Mouse (Mus musculus): ENCODE measurements around the gene Npb.
A peak's percentile ranks its signal among the peaks of the same experiment; 100 is the strongest.

The Npb gene

DNA sequence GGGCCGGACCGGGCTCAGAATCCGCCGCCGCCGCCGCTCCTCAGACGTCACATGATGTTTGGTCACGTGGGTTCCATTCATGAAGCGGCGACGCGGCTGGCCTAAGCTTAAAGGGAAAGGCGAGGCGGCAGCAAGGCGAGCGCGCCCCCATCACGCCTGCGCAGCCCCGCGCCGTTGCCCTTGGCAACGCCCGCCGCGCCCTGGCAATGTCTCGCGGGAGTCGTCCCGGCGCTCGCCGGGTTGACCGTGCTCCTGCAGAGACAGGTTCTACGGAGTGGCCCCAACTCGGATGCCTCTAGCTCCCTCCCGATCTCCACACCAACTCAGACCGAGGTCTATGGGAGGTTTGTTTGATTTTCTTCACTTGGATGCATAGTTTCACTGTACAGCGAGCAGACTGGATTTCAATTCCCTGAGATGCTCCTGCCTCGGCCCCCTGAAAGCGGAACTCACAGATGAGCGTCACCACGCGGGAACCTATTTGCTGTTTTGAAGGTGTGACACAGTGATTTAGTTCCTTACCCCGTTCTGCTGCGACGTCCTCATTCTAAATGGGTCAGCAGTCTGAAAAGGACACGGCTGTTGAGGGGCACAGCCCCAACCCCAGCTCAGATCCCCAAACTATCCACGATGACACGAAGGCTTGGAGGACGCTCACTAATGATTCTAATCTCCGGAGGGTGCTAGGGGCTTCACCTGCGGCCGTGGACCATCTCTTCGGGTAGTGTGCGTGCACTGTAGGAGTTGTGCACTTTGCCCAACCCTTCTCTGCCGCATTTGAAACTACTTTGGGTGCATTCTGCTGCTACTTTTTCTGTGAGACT, 25.5 kb downstream of the Npb start, which contains the start of gene Mafg:
Mafg (minus strand) TSS at position 81 of the 824 bp plus-strand sequence.
- DNase-seq = peak; percentile 96 to 97

DNA sequence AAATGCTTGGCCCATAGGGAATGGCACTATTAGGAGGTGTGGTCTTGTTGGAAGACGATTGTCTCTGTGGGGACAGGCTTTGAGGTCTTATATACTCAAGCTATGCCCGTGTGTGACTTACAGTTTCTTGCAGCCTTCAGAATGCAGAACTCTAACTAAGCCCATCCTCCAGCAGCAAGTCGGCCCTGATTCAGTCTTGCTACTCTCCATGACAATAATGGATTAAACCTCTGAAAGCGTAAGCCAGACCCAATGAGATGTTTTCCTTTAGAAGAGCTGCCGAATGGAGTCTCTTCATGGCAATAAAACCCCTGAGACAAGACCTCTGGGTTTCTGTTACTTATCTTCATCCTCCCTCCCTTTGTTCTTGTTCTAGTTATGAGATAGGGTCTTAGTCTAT, 26.5 kb downstream of the Npb start:
- DNase-seq = no peak

DNA sequence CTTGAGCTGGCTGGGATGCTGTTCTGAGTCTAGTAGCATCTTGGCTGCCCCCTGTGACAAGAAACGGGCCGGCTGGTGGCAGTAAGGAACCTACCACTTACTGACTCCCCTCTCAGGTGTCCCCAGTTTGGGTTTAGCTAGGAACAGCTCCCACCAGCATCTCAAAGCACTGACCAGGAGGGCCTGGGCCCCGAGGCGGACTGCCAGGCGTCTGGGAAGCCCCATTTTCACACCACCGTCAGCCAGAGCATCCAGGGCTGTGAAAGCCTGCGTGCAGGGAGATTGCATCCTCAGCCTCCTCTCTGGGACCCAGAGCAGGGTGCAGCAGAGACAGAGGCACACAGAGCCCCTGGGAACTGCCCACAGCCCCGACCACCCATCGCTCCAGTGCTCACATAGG, 33.0 kb downstream of the Npb start:
- DNase-seq = no peak

DNA sequence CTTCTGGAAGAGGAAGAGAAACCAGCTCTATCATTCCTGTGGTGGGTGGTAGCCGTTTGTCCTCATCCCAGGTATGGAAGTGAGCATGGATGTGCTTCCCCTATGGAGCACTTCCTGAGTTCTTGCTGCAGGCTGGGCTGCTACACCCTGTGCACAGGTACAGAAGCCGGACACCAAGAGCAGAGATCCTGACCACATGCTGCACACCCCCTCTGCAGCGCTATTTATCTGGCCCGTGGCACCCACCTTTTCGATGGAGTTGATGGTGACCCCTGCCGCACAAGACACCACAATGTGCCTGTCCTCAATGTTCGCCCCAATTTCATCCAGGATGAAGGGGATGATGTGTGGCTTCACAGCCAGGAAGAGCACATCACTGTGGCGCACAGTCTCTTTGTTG, 33.6 kb downstream of the Npb start:
- DNase-seq = no peak

DNA sequence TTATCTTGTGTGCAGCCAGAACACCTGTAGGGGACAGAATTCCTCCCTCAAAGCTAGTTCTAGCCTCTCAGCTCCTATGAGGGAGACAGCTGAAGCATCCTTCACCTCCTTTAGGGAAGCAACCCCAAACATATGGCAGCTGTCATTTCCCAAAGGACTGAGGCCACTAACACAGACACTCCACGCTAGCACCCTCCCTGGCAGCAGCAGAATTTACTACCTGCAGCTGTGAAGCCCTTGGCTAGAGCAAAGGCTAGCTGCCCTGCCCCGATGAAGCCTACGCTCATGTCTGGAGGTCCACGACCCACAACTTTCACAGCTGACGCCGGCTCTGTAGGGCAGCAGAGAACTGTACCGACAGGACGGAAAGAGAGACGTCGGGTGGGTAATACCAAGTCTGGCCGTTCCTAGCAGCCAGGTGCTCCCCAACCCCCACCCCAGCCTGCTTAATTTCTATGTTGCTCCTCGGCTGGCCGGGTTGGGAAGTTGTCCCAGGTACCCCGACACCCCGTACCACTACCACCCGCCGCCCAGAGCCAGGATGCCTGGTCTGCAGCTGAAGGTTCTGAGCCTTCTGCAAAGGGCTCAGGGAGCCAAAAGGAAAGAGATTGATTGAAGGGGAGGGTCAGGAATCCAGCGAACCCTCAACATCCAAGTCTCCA, 34.8 kb downstream of the Npb start:
- peak in 1 of 2 experiments; percentile 26 for DNase-seq

DNA sequence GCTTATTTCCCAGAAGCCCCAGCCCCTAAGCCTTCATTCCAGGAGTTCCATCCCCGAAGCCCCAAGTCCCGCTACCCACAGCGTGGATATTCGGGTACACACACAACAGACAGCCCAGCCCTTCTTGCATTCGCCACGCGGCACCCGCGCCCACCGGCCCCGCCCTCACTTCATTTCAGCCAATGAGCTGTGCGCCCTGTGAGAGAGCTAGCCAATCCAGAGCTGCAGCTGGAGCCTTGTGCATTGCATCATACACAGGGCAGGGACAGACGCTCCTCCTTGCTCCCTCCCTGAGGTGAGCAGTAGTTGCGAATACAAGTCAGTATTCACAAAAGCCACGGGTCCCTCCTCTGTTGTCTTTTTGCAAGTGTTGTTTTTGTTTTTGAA, 35.3 kb downstream of the Npb start, which contains the start of gene Pycr1:
Pycr1 (minus strand) TSS at position 169 of the 387 bp plus-strand sequence.
- peak; percentile 95 to 96 for DNase-seq

DNA sequence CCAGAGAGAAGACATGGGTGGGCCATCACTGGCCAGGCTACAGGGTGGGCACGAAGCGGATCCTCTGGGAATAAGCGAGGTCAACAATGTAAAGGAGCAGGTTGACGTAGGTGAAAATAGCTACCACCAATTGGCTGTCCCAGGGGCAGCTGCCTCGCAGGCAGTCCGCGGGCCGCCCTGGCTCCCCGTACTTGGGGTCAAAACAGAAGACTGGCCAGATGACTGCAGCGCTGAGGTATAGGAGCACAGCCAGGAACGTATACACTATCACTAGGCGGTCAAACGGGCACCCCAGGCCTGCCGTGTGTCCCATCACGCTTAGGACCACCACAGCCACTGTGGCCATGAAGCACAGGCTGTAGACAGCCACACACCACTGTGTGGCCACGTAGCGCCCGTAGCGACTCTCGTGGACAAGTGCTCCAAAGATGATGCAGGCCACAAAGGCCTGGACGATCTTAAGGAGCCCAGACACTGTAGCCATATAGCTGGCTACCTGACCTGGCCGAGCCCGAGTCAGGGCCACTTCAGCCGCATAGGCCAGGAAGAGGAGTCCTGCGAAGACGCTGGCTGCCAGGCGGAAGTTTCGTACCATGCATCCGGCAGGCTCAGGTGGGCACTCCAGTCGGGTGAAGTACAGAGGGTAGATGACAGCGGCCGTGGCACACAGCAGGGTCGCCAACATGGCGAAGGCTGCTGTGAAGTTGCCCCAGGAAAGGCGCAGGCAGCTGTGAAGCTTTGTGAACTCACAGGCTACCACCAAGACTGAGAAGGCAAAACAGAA, 39.0 kb downstream of the Npb start:
- DNase-seq = no peak

DNA sequence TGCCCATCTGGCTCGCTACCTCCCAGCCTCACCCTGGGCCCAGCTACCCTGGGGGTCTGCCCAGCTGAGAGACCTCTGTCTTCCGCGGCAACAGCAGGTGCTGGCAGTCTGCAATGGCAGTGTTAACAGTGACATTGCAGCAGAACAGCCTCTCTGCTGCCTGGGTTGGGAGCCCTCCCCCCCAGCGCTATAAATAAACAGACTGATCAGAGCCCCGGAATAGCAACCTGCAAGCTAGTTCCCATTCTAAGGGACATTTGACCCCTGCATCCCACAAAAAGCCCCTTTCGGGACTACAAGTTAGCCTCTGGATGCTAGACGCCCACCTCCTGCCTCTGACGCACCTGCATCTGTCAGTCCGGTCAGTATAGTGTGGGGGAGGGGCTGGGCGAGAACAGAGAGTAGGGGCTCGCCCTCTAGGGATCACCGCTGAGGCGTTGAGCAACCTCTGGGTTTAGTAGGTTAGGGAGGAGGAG, 39.8 kb downstream of the Npb start, which contains the start of gene Myadml2:
Myadml2 (minus strand) TSS at position 158 of the 476 bp plus-strand sequence.
- peak in 1 of 2 experiments; percentile 45 for DNase-seq

DNA sequence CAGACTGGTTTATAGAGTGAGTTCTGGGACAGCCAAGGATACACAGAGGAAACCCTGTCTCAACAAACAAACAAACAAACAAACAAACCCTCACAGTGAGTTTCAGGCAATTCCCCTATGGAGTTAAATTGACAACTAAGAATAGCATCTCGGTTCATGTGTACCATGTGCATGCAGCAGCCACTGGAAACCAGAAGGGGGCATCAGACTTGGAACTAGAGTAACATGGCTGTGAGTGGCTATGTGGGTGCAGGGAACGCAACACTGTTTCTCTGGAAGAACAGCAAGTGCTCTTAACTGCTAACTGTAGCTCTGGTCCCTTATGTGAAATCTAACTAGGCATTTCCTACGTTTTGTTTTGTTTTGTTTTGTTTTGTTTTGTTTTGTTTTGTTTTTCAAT, 43.6 kb downstream of the Npb start:
- DNase-seq = no peak

DNA sequence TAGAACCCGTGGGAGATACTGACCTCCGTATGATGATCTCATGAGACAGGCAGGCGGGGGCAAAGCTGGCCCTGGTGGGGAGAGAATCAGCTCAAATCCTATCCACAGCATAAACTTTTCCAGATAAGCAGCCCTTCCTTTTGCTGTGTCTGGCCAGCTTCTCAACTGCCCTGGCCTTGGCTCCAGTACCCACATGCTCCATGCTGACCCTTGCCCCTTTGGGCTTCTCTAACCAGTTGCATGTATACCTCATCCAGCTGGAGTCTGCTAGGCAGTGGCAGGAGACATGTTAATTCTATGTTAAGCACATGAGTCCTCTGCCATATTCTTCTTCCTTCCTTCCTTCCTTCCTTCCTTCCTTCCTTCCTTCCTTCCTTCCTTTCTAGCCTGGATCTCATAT, 46.5 kb downstream of the Npb start:
- DNase-seq = peak in 1 of 2 experiments; percentile 44

DNA sequence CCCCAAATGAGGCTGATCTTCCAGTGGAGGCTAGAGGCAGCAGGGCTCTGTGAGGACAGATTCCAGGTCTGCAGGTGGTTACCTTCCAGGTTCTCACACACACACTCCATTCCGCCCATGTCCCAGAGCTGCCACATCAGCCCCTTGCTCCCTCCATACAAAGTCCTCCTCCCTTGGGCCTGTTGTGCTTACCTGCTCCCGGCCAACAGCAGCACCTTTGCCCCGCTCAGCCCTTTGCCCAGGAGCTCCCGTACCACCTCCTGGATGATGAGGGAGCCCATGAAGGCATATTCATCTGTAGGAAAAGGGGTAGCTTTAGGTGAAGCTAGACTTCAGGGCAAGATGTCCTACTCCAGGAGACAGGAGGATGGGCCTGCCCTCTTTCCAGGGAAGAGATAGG, 49.0 kb downstream of the Npb start:
- DNase-seq = peak; percentile 75 to 76

Data from kidney, postnatal 36 days (tissue).